Mouse (Mus musculus) intestine, embryonic 14.5 days (tissue): ENCODE measurements around the gene Dag1. TPM values are rescaled to one million over a fixed set of nuclear protein-coding genes. Genes with fewer than 3 reads are reported as not detected.
"Not testable (repeated sequence)": the region's sequence is repeated elsewhere in the genome, so short reads cannot be mapped to it uniquely, and the experiment has no call there.

Source experiments
- ATAC-seq: fragments of 200-750 bp; cut with Nextera tagmentation; replicated peaks from 2 replicates; pipeline ENCODE4 v1.8.0; 2017; ENCODE audit warnings: low read depth, moderate number of reproducible peaks, moderate TSS enrichment, moderate library complexity; ENCODE audit not compliant: low FRiP score, low TSS enrichment
- DNase-seq: peaks from one replicate; pipeline ENCODE4 v3.0.0-alpha.2; 2018; ENCODE audit warnings: low spot score
- H3K27ac ChIP-seq: fragments of 300-500 bp; sonication (generic); 2 replicates; pipeline ENCODE4 v1.5.1; 2014; ENCODE audit warnings: low read depth, mild to moderate bottlenecking, control low read depth
- H3K27me3 ChIP-seq: fragments of 300-500 bp; sonication (generic); replicated peaks from 2 replicates; pipeline ENCODE4 v1.6.1; 2014; ENCODE audit warnings: low read length, control low read depth; ENCODE audit not compliant: control insufficient read depth, insufficient read depth
- H3K36me3 ChIP-seq: fragments of 300-500 bp; sonication (generic); 2 replicates; pipeline ENCODE4 v1.6.1; 2014; ENCODE audit warnings: low read length, control low read depth; ENCODE audit not compliant: control insufficient read depth, insufficient read depth
- H3K4me1 ChIP-seq: fragments of 300-500 bp; sonication (generic); replicated peaks from 2 replicates; pipeline ENCODE4 v1.6.1; 2014; ENCODE audit warnings: low read length, control low read depth, mixed read lengths; ENCODE audit not compliant: control insufficient read depth, insufficient read depth
- H3K4me2 ChIP-seq: fragments of 300-500 bp; sonication (generic); 2 replicates; pipeline ENCODE4 v1.6.1; 2014; ENCODE audit warnings: low read length
- H3K4me3 ChIP-seq: fragments of 300-500 bp; sonication (generic); 2 replicates; pipeline ENCODE4 v1.5.1; 2014; ENCODE audit warnings: low read depth, low read length, control low read depth, mixed read lengths
- H3K9ac ChIP-seq: fragments of 300-500 bp; sonication (generic); 2 replicates; pipeline ENCODE4 v1.6.1; 2014; ENCODE audit warnings: mild to moderate bottlenecking, low read length
- H3K9me3 ChIP-seq: fragments of 300-500 bp; sonication (generic); 2 replicates; pipeline ENCODE4 v1.6.1; 2016; ENCODE audit warnings: low read length, control low read depth; ENCODE audit not compliant: control insufficient read depth
- WGBS: fragments of 180-500 bp; shearing (Covaris S2); extraction: QIAGEN DNeasy Blood & Tissue Kit; methylation state at CpG from one replicate; pipeline ENCODE4 v1.1.7; 2014; 5-methylcytosine and 5-hydroxymethylcytosine counted together
- polyA plus RNA-seq: library from polyadenylated mRNA; unstranded; fragments of >200 nt; fragmentation: Nextera tagmentation; extraction: Ambion mirVana; gene quantifications from 2 replicates; pipeline ENCODE4 v1.2.1, GENCODE M21; 2014

The Dag1 gene
- polyA plus RNA-seq, 1 experiment from 2014 or later, result 75.6 TPM

GRCm38 (mm10) chr9:108296453-108297355, 32.9 kb upstream of the Dag1 start, which contains the start of gene Amt:
Amt (plus strand) TSS chr9:108296853.
- 20% methylated on average over 18 of the region's 18 CpGs for WGBS
- H3K27ac ChIP-seq, result peak within 1 kb of the TSS; percentile 49

GRCm38 (mm10) chr9:108290773-108291172, 27.0 kb upstream of the Dag1 start:
- H3K27ac ChIP-seq, result 0 out of 2 replicates have a peak overlapping the region, but pooled peaks have one; percentile 27
- H3K36me3 ChIP-seq, result peaks cover 11% of the 10 kb centered on the region
- ATAC-seq (no peak), DNase-seq (no peak)
- peak overlapping the region; percentile 61 for H3K4me2 ChIP-seq
- peak overlapping the region; percentile 70 for H3K4me3 ChIP-seq
- no peaks in the 10 kb centered on the region for H3K27me3 ChIP-seq
- peak overlapping the region; percentile 50 for H3K9ac ChIP-seq
- no peaks in the 10 kb centered on the region for H3K9me3 ChIP-seq
- 45% methylated on average over 6 of the region's 6 CpGs for WGBS
- peaks cover 4% of the 10 kb centered on the region for H3K4me1 ChIP-seq

More at GRCm38 (mm10) chr9:108296453-108297355, 32.9 kb upstream of the Dag1 start, which contains the start of gene Amt:
- Histone ChIP-seq H3K36me3 (peaks cover 27% of the 10 kb centered on the region), H3K4me3 (peak within 1 kb of the TSS; percentile 10; the same call in 1 of the 2 replicates), H3K9ac (0 out of 2 replicates have a peak within 1 kb of the TSS, but pooled peaks have one; percentile 20), H3K9me3 (no peaks in the 10 kb centered on the region), H3K4me2 (peak within 1 kb of the TSS; percentile 37), H3K27me3 (no peaks in the 10 kb centered on the region), H3K4me1 (0 out of 2 replicates have a peak, but pooled peaks cover 4% of the 10 kb centered on the region)
- peak; percentile 70 for ATAC-seq
- DNase-seq, result peak; percentile 63

GRCm38 (mm10) chr9:108290016-108290750, 26.4 kb upstream of the Dag1 start, which contains the start of gene Nicn1:
Nicn1 (plus strand) TSS chr9:108290429.
- H3K36me3 ChIP-seq, result peaks cover 7% of the 10 kb centered on the region
- no peaks in the 10 kb centered on the region for H3K9me3 ChIP-seq
- H3K27ac ChIP-seq, result peak within 1 kb of the TSS; percentile 80
- peak within 1 kb of the TSS; percentile 61 for H3K4me2 ChIP-seq
- H3K4me3 ChIP-seq, result peak within 1 kb of the TSS; percentile 70
- ATAC-seq, result peak; percentile 95
- H3K9ac ChIP-seq, result peak within 1 kb of the TSS; percentile 63
- peak; percentile 83 for DNase-seq
- no peaks in the 10 kb centered on the region for H3K27me3 ChIP-seq
- H3K4me1 ChIP-seq, result peaks cover 4% of the 10 kb centered on the region
- WGBS, result under 1% methylated on average over 32 of the region's 32 CpGs

- no peak overlapping the region for H3K9ac ChIP-seq
- peaks cover under 1% of the 10 kb centered on the region; the same call in 1 of the 2 replicates for H3K36me3 ChIP-seq
- H3K9me3 ChIP-seq, result no peaks in the 10 kb centered on the region
- peak overlapping the region; percentile 61 for H3K4me2 ChIP-seq
- no peak for ATAC-seq
- peak overlapping the region; percentile 80; the same call in 1 of the 2 replicates for H3K27ac ChIP-seq
- no peak overlapping the region for H3K4me3 ChIP-seq
- 59% methylated on average over 2 of the region's 2 CpGs for WGBS
- peaks cover 4% of the 10 kb centered on the region for H3K4me1 ChIP-seq
- no peak for DNase-seq
- no peaks in the 10 kb centered on the region for H3K27me3 ChIP-seq
Observed at GRCm38 (mm10) chr9:108289347-108289746, 25.6 kb upstream of the Dag1 start.

- not testable (repeated sequence) for ATAC-seq, H3K9ac ChIP-seq, H3K27me3 ChIP-seq, H3K4me3 ChIP-seq, H3K27ac ChIP-seq, H3K4me1 ChIP-seq, H3K36me3 ChIP-seq, H3K4me2 ChIP-seq, H3K9me3 ChIP-seq, DNase-seq
- WGBS, result 82% methylated on average over 4 of the region's 6 CpGs
Observed at GRCm38 (mm10) chr9:108287526-108288238, 23.9 kb upstream of the Dag1 start.

- Histone ChIP-seq H3K9me3 (no peaks in the 10 kb centered on the region), H3K9ac (no peak overlapping the region), H3K27me3 (no peaks in the 10 kb centered on the region), H3K4me2 (no peak overlapping the region), H3K27ac (no peak overlapping the region), H3K4me1 (no peaks in the 10 kb centered on the region), H3K4me3 (no peak overlapping the region), H3K36me3 (no peaks in the 10 kb centered on the region)
- DNase-seq (peak; percentile 87), ATAC-seq (peak; percentile 62)
- WGBS, result 11% methylated on average over 6 of the region's 6 CpGs
Observed at GRCm38 (mm10) chr9:108284410-108284809, 20.7 kb upstream of the Dag1 start.

- 38% methylated on average over 8 of the region's 8 CpGs for WGBS
- ATAC-seq (no peak), DNase-seq (no peak)
- Histone ChIP-seq H3K4me3 (no peak overlapping the region), H3K27ac (peak overlapping the region; percentile 67), H3K4me1 (no peaks in the 10 kb centered on the region), H3K4me2 (no peak overlapping the region), H3K9me3 (no peaks in the 10 kb centered on the region), H3K9ac (no peak overlapping the region), H3K36me3 (no peaks in the 10 kb centered on the region), H3K27me3 (no peaks in the 10 kb centered on the region)
Observed at GRCm38 (mm10) chr9:108280071-108280828, 16.5 kb upstream of the Dag1 start.
